Comparison of ENCODE assay signal across 13 mouse cellular contexts in genomic region chr6:94677448-94677847, GRCm38 (mm10). TPM values are rescaled to one million over a fixed set of nuclear protein-coding genes. Genes with fewer than 3 reads are reported as not detected.
DNase-seq lines count a peak whose midpoint lies in the region; ATAC-seq lines count a peak whose summit lies in the region.
"Had no signal": no experiment of that assay in that cellular context is flagged by ENCODE, and none has a peak within 500 bp of the region (broad histone marks: within the 10 kb centered on the region; RNA-seq: fewer than 3 reads in every experiment).

No protein-coding gene starts in this region.

- no peak for ATAC-seq in kidney, embryonic 16.5 days (ENCODE audit: low FRiP score, low TSS enrichment)
- no peak for ATAC-seq in embryonic facial prominence, embryonic 15.5 days (ENCODE audit: insufficient number of reproducible peaks, low FRiP score, low TSS enrichment, low read depth)
- ATAC-seq in limb, embryonic 13.5 days (ENCODE audit: low FRiP score, low read depth) = peak; percentile 48; the same call in 1 of the 2 replicates
- no peak for ATAC-seq in forebrain, embryonic 13.5 days
- ATAC-seq: liver, postnatal 0 days had no signal

- no peak overlapping the region; the same call in 1 of the 2 replicates for H3K9ac ChIP-seq in kidney, embryonic 16.5 days (replicated peaks; ENCODE audit: low read length)
- no peak overlapping the region for H3K9ac ChIP-seq in embryonic facial prominence, embryonic 15.5 days
- H3K9ac ChIP-seq in limb, embryonic 13.5 days = no peak overlapping the region
- H3K9ac ChIP-seq in forebrain, embryonic 13.5 days = no peak overlapping the region
- H3K9ac ChIP-seq: liver, postnatal 0 days; midbrain, embryonic 12.5 days had no signal

- 65% methylated on average over 3 of the region's 3 CpGs for WGBS in heart, embryonic 10.5 days
- 24% methylated on average over 3 of the region's 3 CpGs for WGBS in kidney, embryonic 16.5 days
- WGBS in embryonic facial prominence, embryonic 15.5 days = 35% methylated on average over 3 of the region's 3 CpGs
- WGBS in limb, embryonic 13.5 days = 7% methylated on average over 3 of the region's 3 CpGs
- WGBS in forebrain, embryonic 13.5 days = 36% methylated on average over 3 of the region's 3 CpGs

- no peak overlapping the region for H3K4me3 ChIP-seq in heart, embryonic 10.5 days
- H3K4me3 ChIP-seq in kidney, embryonic 16.5 days (ENCODE audit: low read length) = no peak overlapping the region
- no peak overlapping the region for H3K4me3 ChIP-seq in embryonic facial prominence, embryonic 15.5 days (replicated peaks)
- H3K4me3 ChIP-seq in limb, embryonic 13.5 days = no peak overlapping the region
- H3K4me3 ChIP-seq in forebrain, embryonic 13.5 days = no peak overlapping the region
- H3K4me3 ChIP-seq: midbrain, embryonic 12.5 days had no signal

- H3K27ac ChIP-seq in heart, embryonic 10.5 days = 0 out of 2 replicates have a peak overlapping the region, but pooled peaks have one; percentile 47
- H3K27ac ChIP-seq in kidney, embryonic 16.5 days (ENCODE audit: low read length) = no peak overlapping the region
- H3K27ac ChIP-seq in embryonic facial prominence, embryonic 15.5 days (replicated peaks) = peak overlapping the region; percentile 36; the same call in 1 of the 2 replicates
- H3K27ac ChIP-seq in limb, embryonic 13.5 days = peak overlapping the region; percentile 39; the same call in 1 of the 2 replicates
- no peak overlapping the region for H3K27ac ChIP-seq in forebrain, embryonic 13.5 days
- H3K27ac ChIP-seq: midbrain, embryonic 12.5 days had no signal

- H3K9me3 ChIP-seq in heart, embryonic 10.5 days = no peaks in the 10 kb centered on the region
- H3K9me3 ChIP-seq in kidney, embryonic 16.5 days (ENCODE audit: low read length) = no peaks in the 10 kb centered on the region
- no peaks in the 10 kb centered on the region for H3K9me3 ChIP-seq in embryonic facial prominence, embryonic 15.5 days (replicated peaks)
- no peaks in the 10 kb centered on the region for H3K9me3 ChIP-seq in limb, embryonic 13.5 days
- H3K9me3 ChIP-seq in forebrain, embryonic 13.5 days (replicated peaks) = no peaks in the 10 kb centered on the region
- H3K9me3 ChIP-seq: midbrain, embryonic 12.5 days had no signal

- peak overlapping the region; percentile 23; the same call in 1 of the 2 replicates for H3K4me2 ChIP-seq in kidney, embryonic 16.5 days (replicated peaks; ENCODE audit: low read depth, low read length)
- H3K4me2 ChIP-seq in embryonic facial prominence, embryonic 15.5 days (replicated peaks) = no peak overlapping the region
- H3K4me2 ChIP-seq in limb, embryonic 13.5 days (replicated peaks) = peak overlapping the region; percentile 41
- no peak overlapping the region; the same call in 1 of the 2 replicates for H3K4me2 ChIP-seq in forebrain, embryonic 13.5 days
- H3K4me2 ChIP-seq: midbrain, embryonic 12.5 days had no signal

- H3K27me3 ChIP-seq in heart, embryonic 10.5 days (ENCODE audit: insufficient read depth, poor library complexity, severe bottlenecking) = peaks cover 9% of the 10 kb centered on the region; the same call in 1 of the 2 replicates
- no peaks in the 10 kb centered on the region for H3K27me3 ChIP-seq in kidney, embryonic 16.5 days (ENCODE audit: insufficient read depth, low read length)
- H3K27me3 ChIP-seq in embryonic facial prominence, embryonic 15.5 days = no peaks in the 10 kb centered on the region; the same call in 1 of the 2 replicates
- peaks cover 3% of the 10 kb centered on the region; the same call in 1 of the 2 replicates for H3K27me3 ChIP-seq in limb, embryonic 13.5 days
- H3K27me3 ChIP-seq in forebrain, embryonic 13.5 days = no peaks in the 10 kb centered on the region
- H3K27me3 ChIP-seq: midbrain, embryonic 12.5 days had no signal

- H3K36me3 ChIP-seq in heart, embryonic 10.5 days = no peaks in the 10 kb centered on the region
- no peaks in the 10 kb centered on the region for H3K36me3 ChIP-seq in kidney, embryonic 16.5 days (ENCODE audit: insufficient read depth, low read length)
- H3K36me3 ChIP-seq in embryonic facial prominence, embryonic 15.5 days = no peaks in the 10 kb centered on the region
- H3K36me3 ChIP-seq in limb, embryonic 13.5 days = no peaks in the 10 kb centered on the region
- H3K36me3 ChIP-seq in forebrain, embryonic 13.5 days (ENCODE audit: poor library complexity, severe bottlenecking) = no peaks in the 10 kb centered on the region
- H3K36me3 ChIP-seq: midbrain, embryonic 12.5 days had no signal

- DNase-seq in heart, embryonic 10.5 days (ENCODE audit: low spot score) = no peak
- no peak for DNase-seq in heart, adult 8-10 months (ENCODE audit: low spot score)
- DNase-seq in kidney, adult 8-10 months = no peak
- DNase-seq in spleen, adult 18-20 months = no peak
- DNase-seq: cerebellum, postnatal 36 days; gastrocnemius, postnatal 10 days; liver, postnatal 0 days; right cerebral cortex, postnatal 14 days had no signal

- H3K4me1 ChIP-seq in heart, embryonic 10.5 days = peaks cover 64% of the 10 kb centered on the region
- peaks cover 43% of the 10 kb centered on the region for H3K4me1 ChIP-seq in kidney, embryonic 16.5 days (ENCODE audit: insufficient read depth, low read length)
- H3K4me1 ChIP-seq in embryonic facial prominence, embryonic 15.5 days = peaks cover 56% of the 10 kb centered on the region
- peaks cover 91% of the 10 kb centered on the region for H3K4me1 ChIP-seq in limb, embryonic 13.5 days
- peaks cover 83% of the 10 kb centered on the region for H3K4me1 ChIP-seq in forebrain, embryonic 13.5 days

RNA-seq across cellular contexts. Expression of gene Lrig1, which starts 22.5 kb away (rescaled TPM):
- polyA plus RNA-seq in heart, embryonic 10.5 days (2016; fragmentation: Nextera tagmentation; extraction: Ambion mirVana) = 9.7 and 11.8 TPM in 2 replicates
- total RNA-seq in heart, adult 8-10 months (2022) = 10 to 100 TPM; 27.0 to 36.3 (median 32.2) TPM
- 6.3 and 7.4 TPM in 2 replicates for polyA plus RNA-seq in kidney, embryonic 16.5 days (2015; fragmentation: Nextera tagmentation; extraction: Ambion mirVana)
- 28.9 TPM in 2 replicates for polyA plus RNA-seq in embryonic facial prominence, embryonic 15.5 days (2015; fragmentation: Nextera tagmentation; extraction: Ambion mirVana)
- 19.0 and 23.5 TPM in 2 replicates for polyA plus RNA-seq in limb, embryonic 13.5 days (2015; fragmentation: Nextera tagmentation; extraction: Ambion mirVana)
- 6.4 and 7.6 TPM in 2 replicates for polyA plus RNA-seq in forebrain, embryonic 13.5 days (2015; fragmentation: Nextera tagmentation; extraction: Ambion mirVana)

Comparison
In these comparisons a context has a peak if more than half of its experiments do, and no peak if none do; other contexts are left out.
1. H3K27ac ChIP-seq: peak in heart, embryonic 10.5 days (single experiment), embryonic facial prominence, embryonic 15.5 days (single experiment) and limb, embryonic 13.5 days (single experiment); none in kidney, embryonic 16.5 days (single experiment) and forebrain, embryonic 13.5 days (single experiment).
2. H3K4me2 ChIP-seq: peak in kidney, embryonic 16.5 days (single experiment) and limb, embryonic 13.5 days (single experiment); none in embryonic facial prominence, embryonic 15.5 days (single experiment) and forebrain, embryonic 13.5 days (single experiment).